Mouse (Mus musculus) testis, adult 2 months (tissue): ENCODE results near the gene Atp7b.

ENCODE experiments used
- CTCF ChIP-seq: fragments of 200-500 bp; IDR thresholded peaks from 2 replicates; pipeline ENCODE4 v1.5.1; 2012; ENCODE audit warnings: low read depth, mild to moderate bottlenecking, inconsistent platforms, low read length, moderate library complexity; ENCODE audit not compliant: control insufficient read depth, insufficient read depth, insufficient replicate concordance
- POLR2A ChIP-seq: fragments of 200-500 bp; IDR thresholded peaks from 2 replicates; pipeline ENCODE4 v1.6.1; 2012; ENCODE audit warnings: low read depth, mild to moderate bottlenecking, inconsistent platforms, low read length, moderate library complexity; ENCODE audit not compliant: control insufficient read depth

GRCm38 (mm10) chr8:22060446-22060889, 363 bp upstream of the Atp7b start, which contains the start of gene Alg11:
- TF ChIP-seq POLR2A, result peak; percentile 97
- no peak for TF ChIP-seq CTCF
